Mouse (Mus musculus): Measurements from ENCODE around the gene Prim2. TPM values are rescaled to one million over a fixed set of nuclear protein-coding genes. Genes with fewer than 3 reads are reported as not detected.

The Prim2 gene
- polyA plus RNA-seq, 1 experiment from 2014 or later, result 16.1 TPM

DNA sequence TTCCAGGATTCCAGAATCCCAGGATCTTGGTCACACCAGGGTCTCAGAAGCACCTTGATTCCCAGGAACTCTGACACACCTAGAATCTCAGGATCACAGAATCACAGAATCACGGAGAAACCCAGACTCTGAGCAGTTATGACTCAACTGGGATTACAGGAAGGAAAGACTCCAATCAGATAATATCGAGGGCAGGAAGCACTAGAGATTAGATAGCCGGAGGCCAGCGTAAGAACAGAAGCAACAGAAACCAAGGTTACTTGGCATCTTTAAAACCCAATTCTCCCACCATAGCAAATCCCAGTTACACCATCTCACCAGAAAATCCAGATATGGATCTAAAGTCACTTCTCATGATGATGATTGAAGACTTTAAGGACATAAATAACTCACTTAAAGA, 113.0 kb downstream of the Prim2 start:
- H3K4me2 ChIP-seq (ENCODE audit: low read length), result no peak overlapping the region
- WGBS, result 70% methylated on average over 4 of the region's 4 CpGs
- no peak for ATAC-seq (replicated peaks; ENCODE audit: low FRiP score, low read depth)
- H3K4me1 ChIP-seq (replicated peaks; ENCODE audit: insufficient read depth, low read length), result no peaks in the 10 kb centered on the region
- H3K9ac ChIP-seq (ENCODE audit: low read depth, low read length), result no peak overlapping the region
- H3K9me3 ChIP-seq (replicated peaks; ENCODE audit: low read length), result no peaks in the 10 kb centered on the region
- H3K27ac ChIP-seq, result no peak overlapping the region
- no peak for TF ChIP-seq CTCF (IDR thresholded peaks at IDR 0.05; ENCODE audit: low read depth)
- H3K4me3 ChIP-seq (replicated peaks; ENCODE audit: low read depth, low read length), result no peak overlapping the region
- no peaks in the 10 kb centered on the region for H3K27me3 ChIP-seq (ENCODE audit: insufficient read depth, low read length)
- H3K36me3 ChIP-seq (ENCODE audit: insufficient read depth, low read length), result no peaks in the 10 kb centered on the region
- DNase-seq (ENCODE audit: low spot score), result no peak

DNA sequence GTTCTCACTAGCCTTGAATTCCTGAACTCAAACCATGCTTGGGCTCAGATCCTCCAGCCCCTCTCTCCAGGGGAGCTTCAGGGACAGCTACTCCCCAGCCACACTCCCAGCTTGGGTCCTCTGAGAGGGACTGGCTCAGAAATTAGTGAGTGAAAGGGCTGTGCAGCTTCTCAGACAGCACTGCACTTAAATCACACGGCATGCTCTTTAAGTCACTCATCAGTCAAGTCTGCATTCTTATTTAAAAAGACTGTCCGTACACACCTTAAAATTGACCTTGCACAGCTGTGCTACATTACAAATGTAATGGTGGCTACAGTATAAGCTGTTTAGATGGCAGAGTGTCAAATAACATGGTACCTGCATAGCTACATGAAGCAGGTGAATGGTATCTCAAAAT, 114.0 kb downstream of the Prim2 start:
- Histone ChIP-seq H3K4me3 (replicated peaks; ENCODE audit: low read depth, low read length) (no peak overlapping the region), H3K4me1 (replicated peaks; ENCODE audit: insufficient read depth, low read length) (no peaks in the 10 kb centered on the region), H3K36me3 (ENCODE audit: insufficient read depth, low read length) (no peaks in the 10 kb centered on the region), H3K9ac (ENCODE audit: low read depth, low read length) (no peak overlapping the region), H3K27me3 (ENCODE audit: insufficient read depth, low read length) (no peaks in the 10 kb centered on the region), H3K27ac (no peak overlapping the region), H3K9me3 (replicated peaks; ENCODE audit: low read length) (no peaks in the 10 kb centered on the region), H3K4me2 (ENCODE audit: low read length) (no peak overlapping the region)
- ATAC-seq (replicated peaks; ENCODE audit: low FRiP score, low read depth), result no peak
- 79% methylated on average over 2 of the region's 2 CpGs for WGBS
- no peak for TF ChIP-seq CTCF (IDR thresholded peaks at IDR 0.05; ENCODE audit: low read depth)
- no peak for DNase-seq (ENCODE audit: low spot score)

DNA sequence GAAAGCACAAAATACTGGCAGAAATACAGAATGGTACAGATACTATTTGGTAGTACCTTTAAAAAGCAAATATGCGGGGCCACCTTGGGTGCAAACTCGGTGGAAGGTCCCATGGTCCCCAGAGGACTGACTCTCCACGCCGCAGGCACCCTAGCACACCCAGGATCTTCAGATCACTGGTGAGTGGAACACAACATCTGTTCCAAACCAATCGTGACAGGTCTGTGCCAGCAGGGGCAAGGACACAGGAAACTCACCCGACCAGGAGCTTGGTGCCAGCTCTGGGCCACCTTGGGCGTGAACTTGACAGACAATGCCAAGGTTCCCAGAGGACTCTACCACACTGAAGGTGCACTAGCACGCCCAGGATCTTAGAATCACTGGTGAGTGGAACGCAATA, 118.2 kb downstream of the Prim2 start:
- Histone ChIP-seq H3K4me2 (ENCODE audit: low read length) (no peak overlapping the region), H3K27me3 (ENCODE audit: insufficient read depth, low read length) (no peaks in the 10 kb centered on the region), H3K27ac (no peak overlapping the region), H3K36me3 (ENCODE audit: insufficient read depth, low read length) (no peaks in the 10 kb centered on the region), H3K4me3 (replicated peaks; ENCODE audit: low read depth, low read length) (no peak overlapping the region), H3K9ac (ENCODE audit: low read depth, low read length) (no peak overlapping the region), H3K4me1 (replicated peaks; ENCODE audit: insufficient read depth, low read length) (no peaks in the 10 kb centered on the region), H3K9me3 (replicated peaks; ENCODE audit: low read length) (no peaks in the 10 kb centered on the region)
- ATAC-seq (replicated peaks; ENCODE audit: low FRiP score, low read depth), result no peak
- WGBS, result 89% methylated on average over 9 of the region's 9 CpGs
- TF ChIP-seq CTCF (IDR thresholded peaks at IDR 0.05; ENCODE audit: low read depth), result no peak
- no peak for DNase-seq (ENCODE audit: low spot score)

- no peak for DNase-seq (ENCODE audit: low spot score)
- Histone ChIP-seq H3K36me3 (ENCODE audit: insufficient read depth, low read length) (no peaks in the 10 kb centered on the region), H3K4me2 (ENCODE audit: low read length) (no peak overlapping the region), H3K27ac (no peak overlapping the region), H3K4me3 (replicated peaks; ENCODE audit: low read depth, low read length) (no peak overlapping the region), H3K4me1 (replicated peaks; ENCODE audit: insufficient read depth, low read length) (no peaks in the 10 kb centered on the region), H3K27me3 (ENCODE audit: insufficient read depth, low read length) (no peaks in the 10 kb centered on the region), H3K9ac (ENCODE audit: low read depth, low read length) (no peak overlapping the region), H3K9me3 (replicated peaks; ENCODE audit: low read length) (no peaks in the 10 kb centered on the region)
- no peak for ATAC-seq (replicated peaks; ENCODE audit: low FRiP score, low read depth)
- 87% methylated on average over 7 of the region's 7 CpGs for WGBS
- TF ChIP-seq CTCF (IDR thresholded peaks at IDR 0.05; ENCODE audit: low read depth), result no peak
Measured at GRCm38 (mm10) chr1:33541708-33542107, 127.9 kb downstream of the Prim2 start.

- DNase-seq (ENCODE audit: low spot score), result no peak
- Histone ChIP-seq H3K36me3 (ENCODE audit: insufficient read depth, low read length) (no peaks in the 10 kb centered on the region), H3K4me2 (ENCODE audit: low read length) (no peak overlapping the region), H3K27ac (no peak overlapping the region), H3K9ac (ENCODE audit: low read depth, low read length) (no peak overlapping the region), H3K9me3 (replicated peaks; ENCODE audit: low read length) (no peaks in the 10 kb centered on the region), H3K4me1 (replicated peaks; ENCODE audit: insufficient read depth, low read length) (no peaks in the 10 kb centered on the region), H3K27me3 (ENCODE audit: insufficient read depth, low read length) (no peaks in the 10 kb centered on the region), H3K4me3 (replicated peaks; ENCODE audit: low read depth, low read length) (no peak overlapping the region)
- no peak for TF ChIP-seq CTCF (IDR thresholded peaks at IDR 0.05; ENCODE audit: low read depth)
- ATAC-seq (replicated peaks; ENCODE audit: low FRiP score, low read depth), result no peak
Measured at GRCm38 (mm10) chr1:33537948-33538347, 131.6 kb downstream of the Prim2 start.

- Histone ChIP-seq H3K4me2 (ENCODE audit: low read length) (no peak overlapping the region), H3K9me3 (replicated peaks; ENCODE audit: low read length) (no peaks in the 10 kb centered on the region), H3K27me3 (ENCODE audit: insufficient read depth, low read length) (no peaks in the 10 kb centered on the region), H3K9ac (ENCODE audit: low read depth, low read length) (no peak overlapping the region), H3K27ac (no peak overlapping the region), H3K36me3 (ENCODE audit: insufficient read depth, low read length) (no peaks in the 10 kb centered on the region), H3K4me1 (replicated peaks; ENCODE audit: insufficient read depth, low read length) (no peaks in the 10 kb centered on the region), H3K4me3 (replicated peaks; ENCODE audit: low read depth, low read length) (no peak overlapping the region)
- ATAC-seq (replicated peaks; ENCODE audit: low FRiP score, low read depth), result no peak
- DNase-seq (ENCODE audit: low spot score), result no peak
- WGBS, result 99% methylated on average over 4 of the region's 4 CpGs
- TF ChIP-seq CTCF (IDR thresholded peaks at IDR 0.05; ENCODE audit: low read depth), result peak; percentile 39; the same call in 1 of the 2 replicates
Measured at GRCm38 (mm10) chr1:33536272-33537004, 133.2 kb downstream of the Prim2 start.

Data from kidney, postnatal 0 days (tissue).